Mouse (Mus musculus) heart, embryonic 16.5 days (tissue): ENCODE results near the gene Elob. TPM values are rescaled to one million over a fixed set of nuclear protein-coding genes. Genes with fewer than 3 reads are reported as not detected.
A peak's percentile ranks its signal among the peaks of the same experiment; 100 is the strongest.

ENCODE experiments used
- ATAC-seq: fragments of 200-750 bp; cut with Nextera tagmentation; replicated peaks from 2 replicates; pipeline ENCODE4 v1.8.0; 2017; ENCODE audit warnings: moderate number of reproducible peaks; ENCODE audit not compliant: insufficient read depth, low FRiP score; ENCODE audit errors: extremely low read depth
- H3K27ac ChIP-seq: fragments of 300-500 bp; sonication (generic); 2 replicates; pipeline ENCODE4 v1.5.1; 2014; ENCODE audit warnings: mild to moderate bottlenecking, low read length, control low read depth, moderate library complexity
- H3K27me3 ChIP-seq: fragments of 300-500 bp; sonication (generic); 2 replicates; pipeline ENCODE4 v1.6.1; 2014; ENCODE audit warnings: low read length, mixed read lengths; ENCODE audit not compliant: control insufficient read depth, insufficient read depth
- H3K36me3 ChIP-seq: fragments of 300-500 bp; sonication (generic); 2 replicates; pipeline ENCODE4 v1.6.1; 2014; ENCODE audit not compliant: control insufficient read depth, insufficient read depth
- H3K4me1 ChIP-seq: fragments of 300-500 bp; sonication (generic); 2 replicates; pipeline ENCODE4 v1.6.1; 2014; ENCODE audit warnings: low read length, mixed read lengths; ENCODE audit not compliant: control insufficient read depth, insufficient read depth
- H3K4me2 ChIP-seq: fragments of 300-500 bp; sonication (generic); 2 replicates; pipeline ENCODE4 v1.6.1; 2014; ENCODE audit warnings: low read depth, mild to moderate bottlenecking, control low read depth, low read length
- H3K4me3 ChIP-seq: fragments of 300-500 bp; sonication (generic); 2 replicates; pipeline ENCODE4 v1.5.1; 2014; ENCODE audit warnings: mild to moderate bottlenecking, control low read depth, low read length
- H3K9ac ChIP-seq: fragments of 300-500 bp; sonication (generic); 2 replicates; pipeline ENCODE4 v1.6.1; 2014; ENCODE audit warnings: low read length, control low read depth
- H3K9me3 ChIP-seq: fragments of 300-500 bp; sonication (generic); replicated peaks from 2 replicates; pipeline ENCODE4 v1.6.1; 2016; ENCODE audit warnings: low read length; ENCODE audit not compliant: control insufficient read depth
- WGBS: fragments of 180-500 bp; shearing (Covaris S2); extraction: QIAGEN DNeasy Blood & Tissue Kit; methylation state at CpG from one replicate; pipeline ENCODE4 v1.1.7; 2014; 5-methylcytosine and 5-hydroxymethylcytosine counted together
- polyA plus RNA-seq: library from polyadenylated mRNA; unstranded; fragments of >200 nt; fragmentation: Nextera tagmentation; extraction: Ambion mirVana; gene quantifications from 2 replicates; pipeline ENCODE4 v1.2.1, GENCODE M21; 2015

Elob gene
- polyA plus RNA-seq, 1 experiment from 2014 or later: 812 TPM

- no peaks in the 10 kb centered on the region for H3K4me1 ChIP-seq
- H3K27me3 ChIP-seq: no peaks in the 10 kb centered on the region
- H3K9ac ChIP-seq: no peak overlapping the region
- peaks cover 25% of the 10 kb centered on the region for H3K9me3 ChIP-seq
- no peak overlapping the region for H3K4me3 ChIP-seq
- H3K36me3 ChIP-seq: peaks cover 85% of the 10 kb centered on the region
- H3K4me2 ChIP-seq: no peak overlapping the region
- no peak overlapping the region for H3K27ac ChIP-seq
- ATAC-seq: no peak
- 96% methylated on average over 16 of the region's 16 CpGs for WGBS
Observed at GRCm38 (mm10) chr17:23815641-23816040, 13.3 kb downstream of the Elob start.

DNA sequence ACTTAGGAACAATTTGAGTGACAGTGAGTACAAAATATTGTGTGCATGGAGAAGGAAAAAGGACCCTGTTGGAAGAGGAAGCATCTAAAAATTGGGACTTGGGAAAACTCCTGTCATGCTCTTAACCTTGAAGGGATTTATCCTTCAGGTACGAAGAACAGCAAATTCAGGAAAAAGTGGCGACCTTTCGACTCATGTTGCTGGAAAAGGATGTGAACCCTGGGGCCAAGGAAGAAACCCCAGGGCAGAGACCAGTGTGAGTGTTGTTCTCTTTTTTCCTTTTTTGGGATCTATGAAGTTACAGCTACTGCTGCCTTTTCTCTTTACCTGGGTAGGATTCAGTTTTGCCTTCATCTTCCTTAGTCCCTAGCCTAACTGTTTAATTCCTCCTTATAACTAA is 21.0 kb downstream of the Elob start:
- 82% methylated on average over 3 of the region's 3 CpGs for WGBS

DNA sequence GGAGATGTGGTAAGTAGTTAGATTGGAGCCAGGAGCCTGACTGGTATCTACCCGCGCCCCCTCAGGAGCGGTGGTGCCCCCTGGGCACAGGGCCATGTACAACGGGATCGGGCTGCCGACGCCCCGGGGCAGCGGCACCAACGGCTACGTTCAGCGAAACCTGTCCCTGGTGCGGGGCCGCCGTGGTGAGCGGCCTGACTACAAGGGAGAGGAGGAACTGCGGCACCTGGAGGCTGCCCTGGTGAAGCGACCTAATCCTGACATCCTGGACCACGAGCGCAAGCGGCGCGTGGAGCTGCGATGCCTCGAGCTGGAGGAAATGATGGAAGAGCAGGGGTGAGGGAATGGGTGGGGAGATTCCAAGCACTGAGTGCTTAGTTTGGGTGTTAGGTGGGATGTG is 22.1 kb downstream of the Elob start:
- peaks cover 24% of the 10 kb centered on the region for H3K4me1 ChIP-seq
- H3K9me3 ChIP-seq: no peaks in the 10 kb centered on the region
- H3K4me3 ChIP-seq: peak overlapping the region; percentile 27
- H3K36me3 ChIP-seq: peaks cover 31% of the 10 kb centered on the region
- no peak for ATAC-seq
- H3K27me3 ChIP-seq: no peaks in the 10 kb centered on the region
- peak overlapping the region; percentile 77 for H3K4me2 ChIP-seq
- peak overlapping the region; percentile 14; the same call in 1 of the 2 replicates for H3K27ac ChIP-seq
- H3K9ac ChIP-seq: peak overlapping the region; percentile 29; the same call in 1 of the 2 replicates
- 60% methylated on average over 25 of the region's 25 CpGs for WGBS

More for the DNA sequence above, 21.0 kb downstream of the Elob start:
- Histone ChIP-seq H3K9me3 (no peaks in the 10 kb centered on the region), H3K4me2 (no peak overlapping the region), H3K4me3 (no peak overlapping the region), H3K27ac (no peak overlapping the region), H3K4me1 (peaks cover 24% of the 10 kb centered on the region), H3K27me3 (no peaks in the 10 kb centered on the region), H3K9ac (no peak overlapping the region), H3K36me3 (peaks cover 39% of the 10 kb centered on the region)
- no peak for ATAC-seq

GRCm38 (mm10) chr17:23804426-23805085 is 24.4 kb downstream of the Elob start:
- peak overlapping the region; percentile 77 for H3K4me2 ChIP-seq
- no peak for ATAC-seq
- peak overlapping the region; percentile 80 for H3K4me3 ChIP-seq
- peak overlapping the region; percentile 92 for H3K9ac ChIP-seq
- H3K4me1 ChIP-seq: peaks cover 24% of the 10 kb centered on the region
- H3K27ac ChIP-seq: peak overlapping the region; percentile 96; the same call in 1 of the 2 replicates
- H3K27me3 ChIP-seq: no peaks in the 10 kb centered on the region
- H3K36me3 ChIP-seq: peaks cover 15% of the 10 kb centered on the region
- no peaks in the 10 kb centered on the region for H3K9me3 ChIP-seq
- WGBS: under 1% methylated on average over 8 of the region's 8 CpGs

DNA sequence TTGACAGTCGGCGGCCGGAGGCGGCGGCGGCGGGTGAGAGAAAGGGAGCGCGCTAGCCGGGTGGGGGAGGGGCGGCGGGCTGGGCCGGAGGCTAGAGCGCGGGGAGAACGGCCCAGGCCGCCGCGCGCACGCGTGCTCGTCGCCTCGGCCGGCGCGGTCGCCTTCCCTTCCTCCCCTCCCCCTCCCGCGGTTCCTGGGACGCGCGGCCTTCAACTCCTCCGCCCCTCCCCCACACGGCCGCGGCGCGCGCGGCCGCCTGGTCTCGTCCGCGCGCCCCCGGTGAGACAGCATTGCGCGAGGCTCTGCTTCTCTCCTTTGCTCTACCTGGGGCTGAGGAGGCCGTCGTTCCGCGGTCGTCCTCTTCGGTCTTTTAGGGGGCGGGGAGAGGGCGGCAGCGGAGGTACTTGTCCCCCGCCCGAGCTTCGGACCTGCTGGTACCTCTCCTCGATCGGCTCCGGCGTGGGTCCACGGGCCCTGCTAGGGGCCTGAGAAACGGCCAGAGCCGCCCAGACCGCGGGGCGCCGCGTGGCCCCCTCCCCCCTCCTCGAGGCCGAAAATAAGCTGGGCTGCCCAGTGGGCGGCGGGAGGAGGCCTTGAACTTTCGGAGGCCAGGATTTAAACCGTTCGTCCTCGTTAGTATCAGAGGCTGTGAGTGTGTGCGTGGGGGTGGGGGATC is 25.4 kb downstream of the Elob start:
- WGBS: under 1% methylated on average over 51 of the region's 83 CpGs

DNA sequence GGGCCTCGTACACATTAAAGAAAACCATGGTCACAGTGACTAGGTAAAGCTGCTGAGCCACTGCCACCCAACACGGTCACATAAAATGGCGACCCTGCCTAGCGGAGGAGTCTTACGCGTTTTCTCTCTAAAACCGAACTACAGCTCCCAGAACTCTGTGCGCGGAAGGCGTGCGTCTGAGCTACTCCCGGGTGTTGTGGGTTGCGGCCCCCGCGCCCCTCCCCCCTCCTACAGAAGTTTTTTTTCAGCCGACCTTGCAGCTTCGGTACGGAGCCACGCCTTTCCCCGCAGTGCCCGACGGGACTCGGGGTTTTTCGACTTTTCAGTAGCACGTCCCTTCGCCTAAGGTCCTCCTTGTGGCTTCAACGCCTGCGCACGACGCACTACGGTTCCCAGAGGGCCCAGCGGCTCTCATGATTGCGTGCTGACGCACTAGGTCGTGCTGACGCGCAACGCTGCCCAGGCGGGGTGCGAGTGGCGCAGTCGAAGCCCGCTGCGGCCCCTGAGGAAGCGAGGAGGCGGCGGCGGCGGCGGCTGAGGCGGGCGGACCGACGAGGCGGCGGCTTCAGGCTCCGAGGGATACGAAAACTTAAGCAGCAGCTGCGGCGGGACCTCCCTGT is 26.1 kb downstream of the Elob start:
- WGBS: under 1% methylated on average over 58 of the region's 60 CpGs
- no peaks in the 10 kb centered on the region for H3K27me3 ChIP-seq
- H3K4me1 ChIP-seq: peaks cover 24% of the 10 kb centered on the region
- H3K27ac ChIP-seq: peak overlapping the region; percentile 96
- ATAC-seq: peak; percentile 97
- H3K36me3 ChIP-seq: no peaks in the 10 kb centered on the region
- peak overlapping the region; percentile 84 for H3K4me2 ChIP-seq
- H3K4me3 ChIP-seq: peak overlapping the region; percentile 80
- H3K9me3 ChIP-seq: no peaks in the 10 kb centered on the region
- H3K9ac ChIP-seq: peak overlapping the region; percentile 92

More for the DNA sequence above, 25.4 kb downstream of the Elob start:
- H3K9ac ChIP-seq: peak overlapping the region; percentile 92
- ATAC-seq: peak; percentile 46
- no peaks in the 10 kb centered on the region for H3K9me3 ChIP-seq
- H3K36me3 ChIP-seq: peaks cover 4% of the 10 kb centered on the region
- H3K27me3 ChIP-seq: no peaks in the 10 kb centered on the region
- peak overlapping the region; percentile 80 for H3K4me3 ChIP-seq
- peak overlapping the region; percentile 96 for H3K27ac ChIP-seq
- peaks cover 24% of the 10 kb centered on the region for H3K4me1 ChIP-seq
- peak overlapping the region; percentile 77 for H3K4me2 ChIP-seq

- WGBS: 94% methylated on average over 10 of the region's 10 CpGs
Observed at GRCm38 (mm10) chr17:23801627-23802026, 27.3 kb downstream of the Elob start.

DNA sequence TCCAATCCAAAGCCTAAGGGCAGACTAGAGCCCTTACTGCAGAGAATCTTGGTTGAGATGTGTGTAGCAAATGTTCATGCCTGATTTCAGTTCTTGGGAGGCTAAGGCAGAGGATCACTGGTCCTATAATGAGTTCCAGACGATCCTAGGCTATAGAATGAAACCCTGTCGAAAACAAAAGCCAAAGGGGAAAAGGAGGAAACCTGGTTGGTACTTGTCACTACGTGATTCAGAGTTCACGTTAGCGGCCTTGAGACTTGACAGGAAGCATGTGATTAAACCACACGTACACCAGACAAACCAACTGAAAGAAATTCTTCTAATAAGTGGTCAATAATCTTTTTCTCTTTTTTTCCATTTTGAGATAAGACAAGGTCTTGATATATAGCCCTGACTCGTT is 31.6 kb downstream of the Elob start:
- Histone ChIP-seq H3K4me2 (no peak overlapping the region), H3K27me3 (no peaks in the 10 kb centered on the region), H3K4me1 (no peaks in the 10 kb centered on the region), H3K36me3 (no peaks in the 10 kb centered on the region), H3K9ac (no peak overlapping the region), H3K27ac (no peak overlapping the region), H3K4me3 (no peak overlapping the region), H3K9me3 (no peaks in the 10 kb centered on the region)
- WGBS: 65% methylated on average over 7 of the region's 7 CpGs
- ATAC-seq: no peak

More at GRCm38 (mm10) chr17:23801627-23802026, 27.3 kb downstream of the Elob start:
- no peak for ATAC-seq
- Histone ChIP-seq H3K4me3 (no peak overlapping the region), H3K27me3 (no peaks in the 10 kb centered on the region), H3K36me3 (no peaks in the 10 kb centered on the region), H3K4me1 (peaks cover 19% of the 10 kb centered on the region), H3K9ac (no peak overlapping the region), H3K27ac (no peak overlapping the region), H3K4me2 (no peak overlapping the region), H3K9me3 (no peaks in the 10 kb centered on the region)

DNA sequence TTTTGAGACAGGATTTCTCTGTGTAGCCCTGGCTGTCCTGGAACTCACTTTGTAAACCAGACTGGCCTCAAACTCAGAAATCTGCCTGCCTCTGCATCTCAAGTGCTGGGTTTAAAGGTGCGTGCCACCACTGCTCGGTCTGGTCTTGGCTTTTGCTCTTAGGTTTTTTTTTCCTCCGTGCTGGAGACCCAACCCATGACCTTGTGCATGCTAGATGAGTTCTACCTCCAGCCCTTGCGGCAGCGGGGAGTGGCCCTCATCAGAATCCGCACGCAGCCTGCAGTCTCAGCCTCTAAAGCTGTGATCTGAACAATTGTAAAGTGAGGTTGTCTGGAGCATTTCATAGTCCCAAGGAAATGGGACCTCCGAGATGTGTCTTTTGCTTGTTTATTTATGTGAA is 33.6 kb downstream of the Elob start:
- H3K9me3 ChIP-seq: no peaks in the 10 kb centered on the region
- H3K27ac ChIP-seq: no peak overlapping the region
- no peak overlapping the region for H3K9ac ChIP-seq
- H3K4me1 ChIP-seq: peaks cover 6% of the 10 kb centered on the region
- 92% methylated on average over 8 of the region's 8 CpGs for WGBS
- no peak overlapping the region for H3K4me3 ChIP-seq
- no peaks in the 10 kb centered on the region for H3K27me3 ChIP-seq
- no peak for ATAC-seq
- H3K4me2 ChIP-seq: no peak overlapping the region
- no peaks in the 10 kb centered on the region for H3K36me3 ChIP-seq
